Mouse (Mus musculus): ENCODE measurements around the gene Irf2bp2.

Irf2bp2 gene

DNA sequence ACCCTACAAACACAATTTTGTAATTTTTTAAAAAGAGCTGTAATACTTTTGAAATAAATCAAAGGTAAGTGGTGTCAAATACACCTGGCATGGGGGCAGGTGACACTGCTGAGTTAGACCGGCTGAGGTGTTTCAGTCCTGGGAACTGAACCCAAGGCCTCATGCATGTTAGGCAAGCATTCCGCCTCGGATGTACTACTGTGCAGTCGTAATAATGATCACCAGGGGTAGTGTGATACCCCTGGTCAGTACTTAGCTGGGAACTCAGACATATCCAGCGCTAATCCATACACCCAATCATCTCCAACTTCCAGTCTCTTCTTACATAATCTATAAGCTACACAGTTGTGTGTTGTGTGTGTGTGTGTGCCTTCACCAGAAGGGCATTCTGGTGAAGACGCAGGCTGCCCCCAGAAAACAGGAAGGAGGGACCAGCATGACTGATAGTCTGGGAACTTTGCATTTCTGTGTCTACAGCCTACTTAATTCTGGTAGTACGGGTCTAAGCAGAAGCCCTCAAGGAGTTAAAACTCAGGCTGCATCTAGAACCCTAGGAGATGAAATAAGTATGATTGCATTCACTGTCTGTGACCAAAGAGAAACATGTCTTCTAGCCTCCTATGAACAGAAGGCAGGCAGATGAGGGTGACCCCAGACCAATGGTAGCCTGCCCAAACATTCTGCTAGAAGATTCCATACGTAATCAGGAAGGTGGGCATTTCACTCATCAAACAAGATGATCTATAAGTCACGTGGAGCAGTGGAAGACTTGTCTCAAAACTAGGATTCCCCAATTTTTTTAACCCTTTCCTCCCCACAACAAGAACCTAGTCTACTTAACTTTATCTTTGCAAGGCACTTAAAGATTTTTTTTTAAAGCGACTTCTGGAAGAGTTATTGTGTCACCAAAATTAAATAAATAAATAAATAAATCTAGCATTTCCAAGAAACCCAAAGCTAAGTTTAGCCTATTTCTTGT, 6.9 kb downstream of the Irf2bp2 start:
- DNase-seq (ENCODE audit: low read depth), result peak; percentile 53

DNA sequence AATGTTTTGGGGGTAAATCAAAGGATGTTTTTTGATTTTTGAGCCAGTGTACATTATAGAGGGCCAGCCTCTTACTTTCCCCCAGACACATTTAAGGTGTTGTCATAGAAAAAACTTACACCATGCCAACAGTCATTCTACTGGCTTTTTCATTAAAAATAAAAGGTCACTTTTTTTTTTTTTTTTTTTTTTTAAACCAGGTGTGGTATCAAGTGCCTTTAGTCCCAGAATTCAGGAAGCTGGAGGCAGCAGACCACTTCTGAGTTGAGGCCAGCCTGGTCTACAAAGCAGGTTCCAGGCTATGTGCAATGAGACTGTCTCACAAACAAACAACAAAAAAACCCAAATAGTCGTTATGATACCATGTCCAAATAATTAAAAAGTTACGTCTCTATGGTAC, 7.7 kb downstream of the Irf2bp2 start:
- DNase-seq (ENCODE audit: low read depth), result peak; percentile 47

DNA sequence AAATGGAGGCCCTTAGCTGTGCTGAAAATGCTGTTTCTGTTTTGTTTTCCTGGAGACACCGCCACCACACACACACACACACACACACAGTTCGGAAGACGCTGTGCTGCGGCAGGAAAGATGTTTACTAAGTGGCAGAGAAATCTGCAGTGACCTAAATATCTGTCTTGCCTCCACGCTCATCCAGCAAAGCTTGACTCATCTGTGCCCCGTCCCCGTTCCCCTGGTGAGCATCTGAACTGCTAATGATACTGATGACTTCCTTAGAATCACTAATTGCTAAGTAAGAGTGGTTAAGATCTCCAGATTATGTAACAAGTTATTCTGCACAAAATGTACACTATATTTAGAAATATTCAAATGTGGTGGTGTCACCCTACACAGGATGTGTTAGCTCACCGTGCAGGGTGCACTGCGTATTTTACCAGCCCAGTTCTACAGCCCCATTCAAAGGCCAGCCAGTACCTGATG, 8.2 kb downstream of the Irf2bp2 start:
- peak; percentile 87 for DNase-seq (ENCODE audit: low read depth)

DNA sequence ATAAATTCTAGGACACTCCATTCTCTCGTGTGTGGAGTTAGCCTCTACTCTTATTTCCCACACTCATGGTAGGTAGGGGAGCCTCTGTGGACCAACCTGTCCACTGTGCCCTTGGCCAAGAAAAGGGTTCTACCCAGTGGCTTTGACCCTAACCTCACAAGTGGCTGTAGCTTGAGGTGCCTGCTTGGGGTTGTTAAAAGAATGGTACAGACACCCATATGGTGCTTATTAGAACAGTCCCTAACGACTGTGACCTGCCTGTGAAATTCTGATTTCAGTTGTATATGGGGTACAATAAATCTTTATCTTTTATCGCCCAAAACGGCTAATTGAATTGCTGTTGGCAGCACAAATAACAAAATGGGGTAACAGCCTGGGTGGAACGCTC, 8.9 kb downstream of the Irf2bp2 start:
- no peak for DNase-seq (ENCODE audit: low read depth)

DNA sequence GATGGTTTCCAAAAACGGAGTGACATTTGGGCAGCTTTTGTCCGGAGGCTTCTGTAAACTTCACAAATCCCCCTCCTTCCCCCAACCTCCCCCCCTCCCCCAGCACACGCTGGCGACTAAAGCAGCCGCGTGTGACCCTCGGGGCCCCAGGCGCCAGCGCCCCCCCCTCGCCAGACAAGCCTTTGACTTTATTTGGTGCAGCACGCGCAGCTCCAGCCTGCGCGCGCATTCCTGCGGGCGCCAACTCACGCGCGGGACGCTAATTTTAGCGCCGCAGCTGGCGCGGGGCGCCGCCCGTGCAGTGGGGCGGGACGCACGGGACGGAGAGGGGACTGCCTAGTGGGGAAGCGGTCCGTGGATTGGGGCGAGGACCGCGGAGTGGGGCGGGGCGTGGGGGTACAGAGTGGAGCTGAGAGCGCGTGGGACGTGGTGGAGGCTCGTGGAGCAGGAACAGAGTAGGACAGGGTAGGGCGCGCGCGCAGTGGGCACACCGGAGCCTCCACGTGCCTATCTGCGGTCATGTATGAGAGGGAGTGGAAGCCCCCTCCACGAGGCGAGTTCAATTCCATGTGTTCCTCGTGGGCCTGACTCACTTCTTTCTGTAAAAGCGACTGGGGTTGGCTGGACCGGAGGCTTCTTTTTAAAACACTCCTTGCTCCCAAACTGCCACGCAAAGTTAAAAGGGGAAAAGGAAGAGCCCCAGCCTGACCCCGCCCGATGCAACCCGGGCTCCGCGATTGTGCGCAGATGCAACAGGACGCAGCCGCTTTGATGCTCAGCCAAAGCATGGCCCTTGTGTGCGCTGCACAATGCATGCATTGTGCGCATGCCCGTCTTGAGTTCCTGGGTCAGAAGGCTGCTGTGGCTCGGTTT, 9.6 kb downstream of the Irf2bp2 start:
- DNase-seq (ENCODE audit: low read depth), result peak; percentile 86

DNA sequence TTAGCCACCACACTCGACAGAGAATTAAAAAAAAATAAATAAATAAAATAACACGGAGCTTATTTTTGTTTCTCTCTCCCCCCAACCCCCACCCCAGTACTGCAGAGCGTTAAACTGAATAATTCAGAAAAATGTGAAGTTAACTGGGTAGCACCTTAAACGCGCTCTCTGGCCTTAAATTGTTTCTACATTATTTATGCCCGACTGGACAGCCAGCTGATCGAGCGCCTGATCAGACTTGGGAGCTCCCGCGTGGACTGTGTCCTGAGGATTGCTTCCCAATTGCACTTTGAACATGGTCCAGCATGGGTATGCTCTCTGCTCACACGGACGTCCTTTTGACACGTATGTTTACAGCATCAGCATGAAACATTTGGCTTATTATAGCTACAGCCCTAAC, 10.3 kb downstream of the Irf2bp2 start:
- DNase-seq (ENCODE audit: low read depth), result peak; percentile 34

DNA sequence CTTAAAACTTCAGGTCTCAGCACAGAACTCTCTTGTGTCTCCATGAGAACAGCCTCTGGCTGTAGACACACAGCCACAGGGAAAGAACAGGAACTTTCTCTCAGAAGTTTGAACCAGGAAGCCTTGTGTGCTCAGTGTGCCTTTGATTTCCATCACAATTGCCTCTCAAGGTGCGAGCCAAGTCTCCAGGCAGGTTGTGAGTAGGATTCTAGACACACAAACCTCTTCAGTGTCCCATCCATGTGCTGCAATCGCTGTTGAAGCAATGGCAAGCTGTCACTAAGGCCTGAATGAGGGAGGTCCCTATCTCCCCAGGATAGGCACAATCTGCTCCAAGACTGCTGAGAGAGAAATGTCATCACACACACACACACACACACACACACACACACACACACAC, 10.8 kb downstream of the Irf2bp2 start:
- DNase-seq (ENCODE audit: low read depth), result no peak

DNA sequence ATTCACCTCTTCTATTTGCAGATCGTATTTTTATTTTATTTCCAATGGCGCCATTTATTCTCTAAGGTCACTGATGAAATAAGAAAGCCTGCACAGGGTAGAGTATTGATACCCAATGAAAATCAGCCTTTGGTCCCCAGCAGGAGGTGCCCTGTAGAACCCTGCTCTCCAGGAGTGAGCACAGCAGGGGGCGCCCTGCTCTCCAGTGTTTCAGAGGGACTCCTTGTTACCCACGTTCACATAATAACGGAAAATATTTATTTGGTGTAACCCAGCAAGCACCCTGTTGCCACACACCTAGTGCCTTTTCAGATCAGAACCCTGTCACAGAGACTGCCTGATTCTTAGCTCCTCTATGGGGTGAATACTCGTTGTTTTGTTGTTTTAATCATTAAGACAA, 11.3 kb downstream of the Irf2bp2 start:
- peak; percentile 92 for DNase-seq (ENCODE audit: low read depth)

DNA sequence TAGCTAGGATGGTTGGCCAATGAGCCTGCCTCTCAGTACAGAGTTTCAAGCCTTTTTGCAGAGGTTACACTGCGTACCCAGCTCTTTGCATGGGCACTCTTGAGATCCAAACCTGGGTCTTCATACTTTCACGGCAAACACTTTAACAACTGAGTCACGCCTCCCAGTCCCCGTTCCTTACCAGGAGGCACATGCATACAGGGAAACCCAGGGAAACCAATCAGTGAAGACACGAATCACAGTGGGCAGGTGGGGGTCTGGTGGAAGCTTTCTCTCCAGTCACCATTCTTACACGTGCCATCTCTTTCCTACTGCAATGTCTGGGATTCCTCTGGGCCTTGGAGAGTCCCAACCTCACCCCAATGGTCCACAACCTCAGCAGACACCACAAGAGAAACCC, 12.1 kb downstream of the Irf2bp2 start:
- DNase-seq (ENCODE audit: low read depth), result no peak

DNA sequence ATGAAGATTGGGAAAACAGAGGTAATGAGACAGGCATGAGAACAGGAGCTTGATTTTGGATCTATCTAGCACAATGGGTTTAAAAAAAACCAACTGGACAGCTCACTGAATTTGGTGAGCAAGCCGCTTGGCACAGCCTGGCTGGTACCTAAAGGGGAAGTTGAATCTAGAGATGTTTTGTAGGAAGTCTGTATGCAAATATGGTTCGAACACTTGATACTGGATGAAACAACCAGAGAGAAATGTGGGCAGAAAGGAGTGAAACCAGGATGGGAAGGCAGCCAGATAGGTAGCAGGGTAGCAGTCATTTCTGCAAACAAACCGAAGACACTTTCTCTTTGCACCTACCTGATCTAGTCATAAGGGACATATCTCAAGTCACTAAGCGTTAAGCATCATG, 13.0 kb downstream of the Irf2bp2 start:
- no peak for DNase-seq (ENCODE audit: low read depth)

DNA sequence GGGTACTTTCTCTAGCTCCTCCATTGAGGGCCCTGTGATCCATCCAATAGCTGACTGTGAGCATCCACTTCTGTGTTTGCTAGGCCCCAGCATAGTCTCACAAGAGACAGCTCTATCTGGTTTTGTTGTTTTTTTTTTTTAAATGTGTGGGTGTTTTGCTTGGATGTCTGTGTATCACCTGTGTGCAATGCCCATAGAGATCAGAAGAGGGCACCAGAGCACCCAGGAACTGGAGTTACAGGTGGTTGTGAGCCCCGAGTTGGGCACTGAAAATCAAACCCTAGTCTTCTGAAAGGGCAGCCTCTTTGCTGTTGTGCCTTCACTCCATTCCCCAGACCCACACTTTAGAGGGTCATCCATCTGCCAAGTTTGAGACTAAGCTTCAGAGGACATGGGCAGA, 13.7 kb downstream of the Irf2bp2 start:
- peak; percentile 51 for DNase-seq (ENCODE audit: low read depth)

DNA sequence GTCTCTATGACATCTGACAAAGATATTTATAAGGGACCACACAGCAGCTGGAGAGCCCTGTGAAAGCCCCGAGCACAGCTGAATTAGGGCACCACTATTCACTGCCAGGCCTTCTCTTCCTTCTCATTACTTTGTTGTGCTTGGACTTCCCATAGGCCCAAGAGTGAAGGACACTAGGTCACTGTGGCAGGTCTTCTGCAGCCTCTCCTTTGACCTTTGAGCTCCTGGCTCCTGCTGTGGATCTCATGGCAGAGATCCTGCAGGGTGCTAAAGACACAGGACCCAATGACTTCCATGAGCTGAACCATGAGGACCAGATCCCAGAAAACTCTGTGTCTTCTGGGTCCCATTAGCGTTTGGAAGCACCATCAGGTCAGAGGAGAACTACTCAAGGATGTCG, 15.1 kb downstream of the Irf2bp2 start:
- DNase-seq (ENCODE audit: low read depth), result no peak

DNA sequence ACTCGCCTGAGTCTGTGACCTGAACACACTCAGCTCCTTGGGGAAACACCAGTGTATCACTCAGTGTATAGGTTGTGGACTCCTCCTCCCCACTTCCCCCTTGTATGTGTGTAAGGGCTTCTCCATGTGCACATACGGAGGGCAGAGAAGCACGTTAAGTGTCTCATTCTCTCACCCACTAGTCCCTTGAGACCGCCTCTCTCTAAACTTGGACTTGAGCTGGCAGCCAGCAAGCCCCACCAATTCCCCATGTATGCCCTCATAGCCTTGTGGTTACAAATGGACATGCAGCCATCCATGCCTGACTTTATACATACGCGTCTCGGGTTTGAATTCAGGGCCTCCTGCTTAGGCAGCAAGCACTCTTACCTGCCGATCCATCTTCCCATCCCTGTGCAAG, 16.9 kb downstream of the Irf2bp2 start:
- no peak for DNase-seq (ENCODE audit: low read depth)

DNA sequence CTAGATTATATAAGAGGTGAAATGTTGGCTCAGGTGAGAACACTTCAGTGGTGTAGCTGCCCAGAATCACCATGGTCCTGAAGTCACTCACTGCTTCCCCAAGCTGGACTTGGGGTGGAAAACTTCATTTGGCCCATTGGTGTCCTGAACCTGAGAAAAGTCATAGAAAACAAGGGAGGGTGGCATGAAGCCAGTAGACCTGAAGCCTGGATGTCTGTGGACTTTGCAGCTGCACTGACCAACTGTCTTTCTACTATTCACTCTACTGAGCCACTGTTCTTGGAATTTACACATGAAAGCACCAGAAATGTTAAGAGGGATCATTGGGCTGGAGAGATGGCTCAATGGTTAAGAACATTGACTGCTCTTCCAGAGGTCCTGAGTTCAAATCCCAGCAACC, 17.7 kb downstream of the Irf2bp2 start:
- DNase-seq (ENCODE audit: low read depth), result no peak

DNA sequence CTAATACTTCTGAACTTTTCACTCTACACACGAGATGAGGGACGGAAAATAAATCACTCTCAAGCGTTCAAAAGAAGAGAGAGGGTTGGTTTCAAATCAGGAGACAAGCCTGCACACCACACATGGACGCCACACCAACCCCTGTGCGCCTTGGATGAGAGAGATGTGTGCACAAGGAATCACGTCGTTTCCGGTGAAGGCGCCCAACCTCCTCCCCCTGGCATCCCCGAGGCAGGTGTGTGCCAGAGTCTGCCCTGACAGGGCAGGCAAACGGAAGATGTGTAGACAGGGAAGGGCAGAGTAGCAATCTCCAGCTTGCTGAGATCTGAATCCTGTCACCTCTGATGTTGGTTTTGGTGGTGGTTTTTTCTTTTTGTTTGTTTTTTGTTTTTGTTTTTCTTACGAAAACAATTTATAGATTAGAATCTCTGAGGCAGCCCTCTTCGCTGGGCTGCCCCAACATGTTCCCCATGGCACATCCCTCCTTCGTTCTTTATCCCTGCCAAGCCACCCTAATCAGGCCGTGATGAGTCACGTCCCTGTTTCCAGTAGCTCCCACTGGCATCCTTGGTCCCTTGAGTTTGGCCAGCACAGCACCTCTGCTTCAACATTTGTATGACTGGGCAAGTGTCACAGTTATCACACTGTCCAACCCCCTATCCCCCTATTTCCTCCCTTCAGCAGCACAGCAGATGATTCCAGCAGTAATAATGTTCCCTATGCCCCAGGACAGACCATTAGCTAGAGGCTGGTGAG, 18.7 kb downstream of the Irf2bp2 start:
- DNase-seq (ENCODE audit: low read depth), result no peak

DNA sequence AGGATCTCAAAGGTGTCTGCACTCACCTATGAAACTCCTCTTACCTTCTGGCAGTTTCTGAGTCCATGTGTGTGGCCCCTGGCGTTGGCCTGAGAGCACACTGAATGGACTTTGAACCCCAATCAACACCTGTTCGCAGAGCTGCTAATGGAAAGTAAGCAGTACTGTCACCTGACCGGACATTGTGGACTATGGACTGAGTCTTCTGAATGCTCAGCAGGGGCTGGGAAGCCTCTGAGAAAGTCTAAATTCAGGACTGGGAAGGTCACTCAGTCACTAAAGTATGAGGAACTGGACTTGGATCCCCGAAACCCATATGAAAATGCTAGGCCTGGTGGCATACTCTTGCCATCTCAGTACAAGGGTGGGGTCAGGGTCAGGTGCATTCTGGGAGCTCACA, 19.9 kb downstream of the Irf2bp2 start:
- DNase-seq (ENCODE audit: low read depth), result no peak

DNA sequence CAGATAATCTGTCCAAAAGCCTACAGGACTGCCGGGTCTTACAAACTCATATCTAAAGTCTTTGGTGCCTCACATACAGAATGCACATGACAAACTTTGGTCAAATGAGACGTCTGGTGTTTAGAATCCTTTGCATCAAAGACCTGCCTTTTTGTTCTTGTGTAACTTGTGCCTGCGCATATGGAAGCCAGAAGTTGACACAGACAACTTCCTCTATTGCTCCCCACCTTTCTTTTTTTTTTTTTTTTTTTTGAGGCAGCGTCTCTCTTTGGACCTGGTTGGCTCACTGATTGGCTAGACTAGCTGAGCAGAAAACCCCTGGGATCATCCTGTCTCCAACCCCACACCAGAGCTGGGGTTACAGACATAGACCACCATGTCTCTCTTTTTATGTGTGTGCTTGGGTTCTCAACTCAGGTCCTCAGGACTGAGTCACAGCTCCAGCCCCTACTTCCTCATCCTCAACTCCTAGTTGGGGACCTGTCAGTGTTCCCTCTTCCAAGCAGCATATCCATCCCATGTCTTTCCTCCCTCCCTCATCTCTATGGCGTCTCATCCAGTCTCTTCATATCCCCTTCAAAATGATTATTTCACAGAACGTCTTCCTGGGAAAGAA, 20.6 kb downstream of the Irf2bp2 start:
- DNase-seq (ENCODE audit: low read depth), result no peak

DNA sequence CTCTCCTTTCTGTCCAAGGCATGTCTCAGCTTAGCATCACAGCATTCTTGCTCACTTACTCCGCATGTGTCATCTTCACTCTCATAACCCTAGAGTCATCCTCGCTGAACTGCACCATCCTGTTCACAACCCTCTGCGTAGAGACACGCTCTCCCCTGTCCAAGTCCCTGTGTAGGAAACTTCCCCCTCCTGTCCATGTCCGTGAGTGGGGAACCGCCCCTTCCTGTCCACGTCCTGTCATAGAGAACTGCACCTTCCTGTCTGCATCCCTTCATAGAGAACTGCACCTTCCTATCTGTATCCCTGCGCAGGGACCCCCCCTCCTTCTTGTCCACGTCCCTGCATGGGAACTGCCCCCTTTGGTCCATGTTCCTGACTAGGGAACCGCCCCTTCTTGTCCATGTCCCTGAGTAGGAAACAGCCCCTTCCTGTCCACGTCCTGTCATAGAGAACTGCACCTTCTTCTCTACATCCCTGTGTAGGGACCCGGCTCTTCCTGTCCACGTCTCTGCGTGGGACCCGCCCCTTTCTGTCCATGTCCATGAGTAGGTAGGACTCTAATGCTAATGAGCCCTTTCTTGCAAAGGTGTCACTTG, 22.6 kb downstream of the Irf2bp2 start:
- peak; percentile 37 for DNase-seq (ENCODE audit: low read depth)

DNA sequence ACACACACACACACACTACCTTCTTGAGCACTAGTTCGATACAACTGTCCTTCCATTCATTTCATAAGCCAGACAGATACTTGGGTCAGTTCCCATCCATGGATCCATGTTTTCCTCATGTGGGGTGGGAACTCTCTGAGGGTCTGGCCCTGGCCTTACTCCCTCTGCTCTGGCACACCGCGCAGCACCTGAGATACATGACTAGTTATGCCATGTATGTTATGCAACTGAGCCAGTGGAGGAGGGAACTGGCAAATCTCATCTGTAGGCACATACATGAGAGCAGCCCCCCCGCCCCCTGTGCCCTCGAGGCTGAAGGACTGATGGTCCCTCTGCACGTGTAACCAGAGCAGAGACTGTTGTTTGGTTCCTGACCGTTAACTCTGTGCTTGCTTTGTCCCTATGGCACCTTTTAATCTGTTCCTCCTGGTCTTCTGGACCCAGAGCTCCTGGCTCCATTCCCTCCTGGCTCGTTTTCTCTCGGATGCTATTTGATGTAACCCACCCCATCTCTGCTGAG, 23.2 kb downstream of the Irf2bp2 start:
- DNase-seq (ENCODE audit: low read depth), result no peak

DNA sequence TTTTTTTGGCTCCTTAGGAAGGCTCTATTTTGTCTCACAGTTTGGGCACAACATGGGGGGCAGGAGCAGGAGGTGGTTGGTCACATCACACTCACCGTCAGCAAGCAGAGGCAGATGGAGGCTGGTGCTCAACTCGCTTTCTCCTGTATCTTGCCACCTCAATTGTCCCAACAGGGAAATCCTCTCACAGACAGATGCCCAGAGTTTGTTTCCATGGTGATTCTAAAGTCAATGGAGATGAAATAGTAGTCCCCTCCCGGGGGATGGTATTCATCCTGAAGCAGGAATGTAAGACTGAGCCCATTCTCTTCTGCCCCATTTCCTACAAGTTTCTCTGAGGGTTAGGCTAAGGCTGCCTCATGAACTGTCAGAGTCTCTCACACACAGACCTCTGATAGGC, 23.7 kb downstream of the Irf2bp2 start:
- no peak for DNase-seq (ENCODE audit: low read depth)

DNA sequence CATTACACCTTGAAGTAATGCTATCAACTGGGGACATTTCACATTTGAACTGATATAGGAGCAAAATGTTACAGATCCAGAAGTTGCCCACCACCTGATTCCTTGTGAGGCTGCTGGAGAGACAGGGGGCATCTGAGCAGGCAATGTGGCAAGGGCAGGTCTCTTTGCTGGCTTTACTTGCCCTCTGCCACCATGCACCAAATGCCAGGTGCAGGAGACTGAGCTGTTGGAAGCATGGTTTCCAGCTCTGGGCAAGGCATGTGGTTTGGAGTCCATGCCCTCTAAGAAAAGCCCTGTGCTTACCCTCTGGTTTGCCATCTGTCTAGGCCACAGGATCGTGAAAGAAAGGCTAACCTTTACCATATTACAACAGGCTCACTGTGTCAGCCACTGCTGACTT, 24.1 kb downstream of the Irf2bp2 start:
- DNase-seq (ENCODE audit: low read depth), result no peak
